Mouse (Mus musculus) lung, postnatal 0 days (tissue): ENCODE results near the gene Enpp3. TPM values are rescaled to one million over a fixed set of nuclear protein-coding genes. Genes with fewer than 3 reads are reported as not detected.
A peak's percentile ranks its signal among the peaks of the same experiment; 100 is the strongest.

ENCODE experiments used
- ATAC-seq: fragments of 200-750 bp; cut with Nextera tagmentation; 2 replicates; pipeline ENCODE4 v1.8.0; 2017; ENCODE audit warnings: moderate library complexity
- DNase-seq: peaks from one replicate; pipeline ENCODE4 v3.0.0-alpha.2; 2016; ENCODE audit warnings: low spot score
- H3K27ac ChIP-seq: fragments of 300-500 bp; sonication (generic); 2 replicates; pipeline ENCODE4 v1.5.1; 2014; ENCODE audit warnings: antibody characterized with exemption, mild to moderate bottlenecking, low read length, mixed read lengths
- H3K27me3 ChIP-seq: fragments of 300-500 bp; sonication (generic); replicated peaks from 2 replicates; pipeline ENCODE4 v1.6.1; 2014; ENCODE audit warnings: low read length, mixed read lengths; ENCODE audit not compliant: insufficient read depth
- H3K36me3 ChIP-seq: fragments of 300-500 bp; sonication (generic); 2 replicates; pipeline ENCODE4 v1.6.1; 2014; ENCODE audit warnings: low read length, mixed read lengths; ENCODE audit not compliant: insufficient read depth
- H3K4me1 ChIP-seq: fragments of 300-500 bp; sonication (generic); 2 replicates; pipeline ENCODE4 v1.6.1; 2014; ENCODE audit warnings: antibody characterized with exemption, low read depth, low read length, mixed read lengths; ENCODE audit not compliant: insufficient read depth
- H3K4me2 ChIP-seq: fragments of 300-500 bp; sonication (generic); replicated peaks from 2 replicates; pipeline ENCODE4 v1.6.1; 2014; ENCODE audit warnings: low read depth, mild to moderate bottlenecking, low read length, moderate library complexity, mixed read lengths
- H3K4me3 ChIP-seq: fragments of 300-500 bp; sonication (generic); 2 replicates; pipeline ENCODE4 v1.5.1; 2014; ENCODE audit warnings: low read depth, low read length
- H3K9ac ChIP-seq: fragments of 300-500 bp; sonication (generic); replicated peaks from 2 replicates; pipeline ENCODE4 v1.6.1; 2014; ENCODE audit warnings: low read depth, mild to moderate bottlenecking
- H3K9me3 ChIP-seq: fragments of 300-500 bp; sonication (generic); 2 replicates; pipeline ENCODE4 v1.6.1; 2016; ENCODE audit warnings: low read length, mixed read lengths
- CTCF ChIP-seq: IDR thresholded peaks from 2 replicates; pipeline ENCODE4 v1.5.1; 2016; ENCODE audit warnings: antibody characterized with exemption, mild to moderate bottlenecking
- EP300 ChIP-seq: IDR thresholded peaks from 2 replicates; pipeline ENCODE4 v1.6.1; 2016; ENCODE audit warnings: antibody characterized with exemption, mild to moderate bottlenecking, control low read depth
- WGBS: fragments of 180-500 bp; shearing (Covaris S2); extraction: QIAGEN DNeasy Blood & Tissue Kit; methylation state at CpG from one replicate; pipeline ENCODE4 v1.1.7; 2014; 5-methylcytosine and 5-hydroxymethylcytosine counted together
- polyA plus RNA-seq: library from polyadenylated mRNA; unstranded; fragments of >200 nt; fragmentation: Nextera tagmentation; extraction: Ambion mirVana; gene quantifications from 2 replicates; pipeline ENCODE4 v1.2.1, GENCODE M21; 2015

The Enpp3 gene
- 1.2 and 1.4 TPM in 2 replicates for polyA plus RNA-seq

- no peak within 1 kb of the TSS for H3K27ac ChIP-seq
- no peaks in the 10 kb centered on the region for H3K4me1 ChIP-seq
- DNase-seq = no peak
- no peak for TF ChIP-seq CTCF
- no peak within 1 kb of the TSS for H3K9ac ChIP-seq
- WGBS = 100% methylated on average over 1 of the region's 1 CpGs
- H3K9me3 ChIP-seq = no peaks in the 10 kb centered on the region
- H3K36me3 ChIP-seq = no peaks in the 10 kb centered on the region
- H3K4me3 ChIP-seq = no peak within 1 kb of the TSS
- no peaks in the 10 kb centered on the region for H3K27me3 ChIP-seq
- no peak for ATAC-seq
- no peak within 1 kb of the TSS for H3K4me2 ChIP-seq
These were observed at the start of gene Enpp3 for GRCm38 (mm10) chr10:24842676-24843075. Gene Enpp3, minus strand, starts transcription at chr10:24842823.

- ATAC-seq (no peak), DNase-seq (no peak)
- Histone ChIP-seq H3K9ac (no peak overlapping the region), H3K27me3 (no peaks in the 10 kb centered on the region), H3K4me3 (no peak overlapping the region), H3K4me1 (no peaks in the 10 kb centered on the region), H3K27ac (no peak overlapping the region), H3K9me3 (no peaks in the 10 kb centered on the region), H3K4me2 (no peak overlapping the region), H3K36me3 (peaks cover 41% of the 10 kb centered on the region)
- WGBS = 94% methylated on average over 7 of the region's 7 CpGs
- TF ChIP-seq EP300 = no peak
- no peak for TF ChIP-seq CTCF
These were observed 45.7 kb upstream of the Enpp3 start for GRCm38 (mm10) chr10:24888343-24888742.

GRCm38 (mm10) chr10:24886008-24886407, 43.4 kb upstream of the Enpp3 start:
- H3K4me3 ChIP-seq = no peak overlapping the region
- H3K9me3 ChIP-seq = no peaks in the 10 kb centered on the region
- H3K36me3 ChIP-seq = peaks cover 43% of the 10 kb centered on the region
- ATAC-seq (peak; percentile 38; the same call in 1 of the 2 replicates), DNase-seq (peak; percentile 14)
- no peaks in the 10 kb centered on the region for H3K4me1 ChIP-seq
- TF ChIP-seq CTCF = peak; percentile 64
- TF ChIP-seq EP300 = no peak
- H3K27me3 ChIP-seq = no peaks in the 10 kb centered on the region
- no peak overlapping the region for H3K9ac ChIP-seq
- 72% methylated on average over 9 of the region's 9 CpGs for WGBS
- no peak overlapping the region for H3K27ac ChIP-seq
- no peak overlapping the region for H3K4me2 ChIP-seq

GRCm38 (mm10) chr10:24873624-24874023, 31.0 kb upstream of the Enpp3 start:
- H3K36me3 ChIP-seq = peaks cover 26% of the 10 kb centered on the region; the same call in 1 of the 2 replicates
- no peak for ATAC-seq
- TF ChIP-seq CTCF = peak; percentile 48
- no peak for TF ChIP-seq EP300

GRCm38 (mm10) chr10:24869760-24870290, 27.2 kb upstream of the Enpp3 start, which contains the start of gene Med23:
Gene Med23, plus strand, starts transcription at chr10:24869986.
- under 1% methylated on average over 36 of the region's 36 CpGs for WGBS
- Histone ChIP-seq H3K9ac (peak within 1 kb of the TSS; percentile 84), H3K27me3 (no peaks in the 10 kb centered on the region), H3K27ac (0 out of 2 replicates have a peak within 1 kb of the TSS, but pooled peaks have one; percentile 54), H3K9me3 (no peaks in the 10 kb centered on the region), H3K4me2 (peak within 1 kb of the TSS; percentile 72), H3K4me1 (no peaks in the 10 kb centered on the region), H3K36me3 (peaks cover 8% of the 10 kb centered on the region; the same call in 1 of the 2 replicates), H3K4me3 (peak within 1 kb of the TSS; percentile 86)
- DNase-seq (peak; percentile 97), ATAC-seq (peak; percentile 100)
- TF ChIP-seq CTCF (peak; percentile 97), EP300 (0 out of 2 replicates have a peak, but pooled peaks have one; percentile 17)

More at GRCm38 (mm10) chr10:24873624-24874023, 31.0 kb upstream of the Enpp3 start:
- no peaks in the 10 kb centered on the region for H3K4me1 ChIP-seq
- no peak overlapping the region for H3K4me2 ChIP-seq
- no peak overlapping the region for H3K4me3 ChIP-seq
- H3K9ac ChIP-seq = no peak overlapping the region
- H3K27me3 ChIP-seq = no peaks in the 10 kb centered on the region
- no peak for DNase-seq
- H3K27ac ChIP-seq = no peak overlapping the region
- H3K9me3 ChIP-seq = no peaks in the 10 kb centered on the region
- 78% methylated on average over 4 of the region's 4 CpGs for WGBS

GRCm38 (mm10) chr10:24864434-24864833, 21.8 kb upstream of the Enpp3 start:
- H3K9ac ChIP-seq = no peak overlapping the region
- no peaks in the 10 kb centered on the region for H3K36me3 ChIP-seq
- DNase-seq (no peak), ATAC-seq (no peak)
- no peak overlapping the region for H3K4me3 ChIP-seq
- no peaks in the 10 kb centered on the region for H3K27me3 ChIP-seq
- H3K9me3 ChIP-seq = no peaks in the 10 kb centered on the region
- H3K4me1 ChIP-seq = no peaks in the 10 kb centered on the region
- WGBS = 55% methylated on average over 6 of the region's 6 CpGs
- TF ChIP-seq CTCF (no peak), EP300 (no peak)
- H3K27ac ChIP-seq = no peak overlapping the region
- no peak overlapping the region for H3K4me2 ChIP-seq
